Comparison of ENCODE assay signal across 22 mouse cellular contexts in the genomic region with DNA sequence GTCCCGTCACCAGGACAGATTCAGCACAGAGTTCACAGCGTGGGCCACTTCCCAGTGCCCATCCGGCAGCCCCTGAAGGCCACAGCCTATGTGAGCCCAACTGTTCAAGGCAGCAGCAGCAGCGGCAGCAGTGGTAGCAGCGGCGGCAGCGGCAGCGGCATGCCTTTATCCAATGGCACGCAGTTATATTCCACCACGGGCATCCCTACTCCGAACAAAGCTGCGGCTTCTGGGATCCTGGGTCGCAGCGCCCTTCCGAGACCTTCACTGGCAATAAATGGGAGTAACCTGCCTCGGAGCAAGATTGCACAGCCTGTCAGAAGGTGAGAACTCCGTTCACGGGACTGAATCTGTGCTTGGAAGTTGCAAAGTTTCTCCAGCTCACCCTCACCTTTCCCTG. TPM values are rescaled to one million over a fixed set of nuclear protein-coding genes. Genes with fewer than 3 reads are reported as not detected.
DNase-seq lines count a peak whose midpoint lies in the region; TF ChIP-seq lines count a peak whose summit lies in the region.
"Had no signal": no experiment of that assay in that cellular context is flagged by ENCODE, and none has a peak within 500 bp of the region (broad histone marks: within the 10 kb centered on the region; RNA-seq: fewer than 3 reads in every experiment).

No protein-coding gene starts in this region.

- no peaks in the 10 kb centered on the region for H3K36me3 ChIP-seq in testis, adult 2 months (ENCODE audit: control insufficient read depth, insufficient read depth, low read length)
- H3K36me3 ChIP-seq: embryonic facial prominence, embryonic 12.5 days had no signal

- H3K27me3 ChIP-seq in testis, adult 2 months (ENCODE audit: control insufficient read depth, insufficient read depth, low read length), result no peaks in the 10 kb centered on the region
- H3K27me3 ChIP-seq: CH12.LX; embryonic facial prominence, embryonic 12.5 days; forebrain, embryonic 13.5 days; forebrain, embryonic 15.5 days; Patski had no signal

- peak; percentile 87 for DNase-seq in heart, adult 11 months
- no peak for DNase-seq in heart, adult 8-10 months (ENCODE audit: low spot score)
- DNase-seq in testis, postnatal 10 days (ENCODE audit: low spot score), result no peak
- DNase-seq in ZHBTc4 (ENCODE audit: low read depth, low spot score), result peak; percentile 54
- DNase-seq in cerebellum, postnatal 25 days, result no peak
- DNase-seq: adrenal gland, adult 2 months; adrenal gland, postnatal 10 days; adrenal gland, postnatal 25 days; B cell, adult 2 months; cerebellum, adult 11 months; cerebellum, adult 18-20 months; cerebellum, adult 8-10 months; cerebellum, adult 9-11 months; cerebellum, postnatal 14 days; forebrain, postnatal 0 days had no signal

- H3K27ac ChIP-seq in testis, adult 2 months (ENCODE audit: control insufficient read depth, insufficient read depth, low read depth, low read length), result no peak overlapping the region
- H3K27ac ChIP-seq: embryonic facial prominence, embryonic 10.5 days; embryonic facial prominence, embryonic 12.5 days; forebrain, embryonic 13.5 days; forebrain, embryonic 15.5 days had no signal

- H3K4me1 ChIP-seq in testis, adult 2 months (ENCODE audit: control insufficient read depth, insufficient read depth, low read length), result peaks cover 4% of the 10 kb centered on the region; the same call in 1 of the 2 replicates
- H3K4me1 ChIP-seq: embryonic facial prominence, embryonic 10.5 days; embryonic facial prominence, embryonic 12.5 days; forebrain, embryonic 13.5 days; forebrain, embryonic 15.5 days had no signal

- no peak for TF ChIP-seq CTCF in testis, adult 2 months (IDR thresholded peaks at IDR 0.05; ENCODE audit: control insufficient read depth, insufficient read depth, insufficient replicate concordance, low read depth, low read length)

- TF ChIP-seq POLR2A in testis, adult 2 months (IDR thresholded peaks at IDR 0.05; ENCODE audit: control insufficient read depth, low read depth, low read length), result no peak

- peak overlapping the region; percentile 49 for H3K4me3 ChIP-seq in testis, adult 2 months (ENCODE audit: control insufficient read depth, low read depth, low read length)
- H3K4me3 ChIP-seq: embryonic facial prominence, embryonic 10.5 days; embryonic facial prominence, embryonic 12.5 days; forebrain, embryonic 13.5 days; forebrain, embryonic 15.5 days had no signal

RNA-seq across cellular contexts. Expression of a gene that starts 52.5 kb away (rescaled TPM):
- under 1 TPM; 0.16 to 0.52 (median 0.36) TPM for total RNA-seq in heart, adult 8-10 months (2022)
- 9.7 and 10.9 TPM in 2 replicates for polyA plus RNA-seq in testis, adult 2 months (2012; rRNA removed)

Comparison
In these comparisons a context has a peak if more than half of its experiments do, and no peak if none do; other contexts are left out.
1. DNase-seq: peak in heart, adult 11 months (single experiment) and ZHBTc4 (single experiment); none in heart, adult 8-10 months (single experiment), testis, postnatal 10 days (single experiment) and cerebellum, postnatal 25 days (0 of 2).